Mouse (Mus musculus): Measurements from ENCODE around the gene 4930558C23Rik. TPM values are rescaled to one million over a fixed set of nuclear protein-coding genes. Genes with fewer than 3 reads are reported as not detected.

The 4930558C23Rik gene
- polyA plus RNA-seq (2012; rRNA removed; ENCODE audit: low replicate concordance): not detected in 2 replicates

GRCm38 (mm10) chr3:95402741-95403140 lies at the start of gene 4930558C23Rik:
Gene 4930558C23Rik (minus strand): TSS chr3:95402841.

GRCm38 (mm10) chr3:95434136-95434982 lies 31.7 kb upstream of the 4930558C23Rik start, which contains the start of gene Arnt:
Gene Arnt (plus strand): TSS chr3:95434388.

GRCm38 (mm10) chr3:95356701-95357449 lies 45.8 kb downstream of the 4930558C23Rik start, which contains the start of gene Setdb1:
Gene Setdb1 (minus strand): TSS chr3:95357202.

Other genes with a start within 250 kb of the 4930558C23Rik start
- gene Sema6c, start 242.4 kb downstream of the 4930558C23Rik start, polyA plus RNA-seq (2012; rRNA removed; ENCODE audit: low replicate concordance): 6.0 and 30.1 TPM in 2 replicates
- 11.3 and 19.4 TPM in 2 replicates for gene Gabpb2, start 184.9 kb downstream of the 4930558C23Rik start, polyA plus RNA-seq (2012; rRNA removed; ENCODE audit: low replicate concordance)
- 52.9 and 68.9 TPM in 2 replicates for gene Cdc42se1, start 174.1 kb downstream of the 4930558C23Rik start, polyA plus RNA-seq (2012; rRNA removed; ENCODE audit: low replicate concordance)
- 11.7 and 16.1 TPM in 2 replicates for gene Mllt11, start 170.7 kb downstream of the 4930558C23Rik start, polyA plus RNA-seq (2012; rRNA removed; ENCODE audit: low replicate concordance)
- 0.91 TPM in 1 of 2 replicates, not detected in the other for gene Gm128, start 161.2 kb downstream of the 4930558C23Rik start, polyA plus RNA-seq (2012; rRNA removed; ENCODE audit: low replicate concordance)
- 0.09 and 6.4 TPM in 2 replicates for gene Bnipl, start 151.6 kb downstream of the 4930558C23Rik start, polyA plus RNA-seq (2012; rRNA removed; ENCODE audit: low replicate concordance)
- gene Mindy1, start 121.5 kb downstream of the 4930558C23Rik start, polyA plus RNA-seq (2012; rRNA removed; ENCODE audit: low replicate concordance): 82.0 and 89.1 TPM in 2 replicates
- 28.9 and 29.2 TPM in 2 replicates for gene Prune1, start 120.8 kb downstream of the 4930558C23Rik start, polyA plus RNA-seq (2012; rRNA removed; ENCODE audit: low replicate concordance)
- 4.1 and 7.0 TPM in 2 replicates for gene Anxa9, start 95.7 kb downstream of the 4930558C23Rik start, polyA plus RNA-seq (2012; rRNA removed; ENCODE audit: low replicate concordance)
- gene Cers2, start 88.0 kb downstream of the 4930558C23Rik start, polyA plus RNA-seq (2012; rRNA removed; ENCODE audit: low replicate concordance): 136 and 146 TPM in 2 replicates
- 12.4 and 26.7 TPM in 2 replicates for gene Setdb1, start 45.6 kb downstream of the 4930558C23Rik start, polyA plus RNA-seq (2012; rRNA removed; ENCODE audit: low replicate concordance)
- 42.1 and 43.1 TPM in 2 replicates for gene Arnt, start 31.5 kb upstream of the 4930558C23Rik start, polyA plus RNA-seq (2012; rRNA removed; ENCODE audit: low replicate concordance)
- 18.7 and 41.3 TPM in 2 replicates for gene Ctsk, start 96.4 kb upstream of the 4930558C23Rik start, polyA plus RNA-seq (2012; rRNA removed; ENCODE audit: low replicate concordance)
- gene Ctss, start 123.9 kb upstream of the 4930558C23Rik start, polyA plus RNA-seq (2012; rRNA removed; ENCODE audit: low replicate concordance): 26.9 and 63.6 TPM in 2 replicates
- not detected in 2 replicates for gene Hormad1, start 156.8 kb upstream of the 4930558C23Rik start, polyA plus RNA-seq (2012; rRNA removed; ENCODE audit: low replicate concordance)
- gene Golph3l, start 186.1 kb upstream of the 4930558C23Rik start, polyA plus RNA-seq (2012; rRNA removed; ENCODE audit: low replicate concordance): 8.7 and 12.1 TPM in 2 replicates
- 12.2 and 18.1 TPM in 2 replicates for gene Ensa, start 222.2 kb upstream of the 4930558C23Rik start, polyA plus RNA-seq (2012; rRNA removed; ENCODE audit: low replicate concordance)

Data from subcutaneous adipose tissue, adult 2 months (tissue).